Mouse (Mus musculus): ENCODE results near the gene Tmem168. TPM values are rescaled to one million over a fixed set of nuclear protein-coding genes. Genes with fewer than 3 reads are reported as not detected.

Gene Tmem168
- polyA plus RNA-seq (2014; fragmentation: Nextera tagmentation; extraction: Ambion mirVana) = 33.8 and 37.1 TPM in 2 replicates

DNA sequence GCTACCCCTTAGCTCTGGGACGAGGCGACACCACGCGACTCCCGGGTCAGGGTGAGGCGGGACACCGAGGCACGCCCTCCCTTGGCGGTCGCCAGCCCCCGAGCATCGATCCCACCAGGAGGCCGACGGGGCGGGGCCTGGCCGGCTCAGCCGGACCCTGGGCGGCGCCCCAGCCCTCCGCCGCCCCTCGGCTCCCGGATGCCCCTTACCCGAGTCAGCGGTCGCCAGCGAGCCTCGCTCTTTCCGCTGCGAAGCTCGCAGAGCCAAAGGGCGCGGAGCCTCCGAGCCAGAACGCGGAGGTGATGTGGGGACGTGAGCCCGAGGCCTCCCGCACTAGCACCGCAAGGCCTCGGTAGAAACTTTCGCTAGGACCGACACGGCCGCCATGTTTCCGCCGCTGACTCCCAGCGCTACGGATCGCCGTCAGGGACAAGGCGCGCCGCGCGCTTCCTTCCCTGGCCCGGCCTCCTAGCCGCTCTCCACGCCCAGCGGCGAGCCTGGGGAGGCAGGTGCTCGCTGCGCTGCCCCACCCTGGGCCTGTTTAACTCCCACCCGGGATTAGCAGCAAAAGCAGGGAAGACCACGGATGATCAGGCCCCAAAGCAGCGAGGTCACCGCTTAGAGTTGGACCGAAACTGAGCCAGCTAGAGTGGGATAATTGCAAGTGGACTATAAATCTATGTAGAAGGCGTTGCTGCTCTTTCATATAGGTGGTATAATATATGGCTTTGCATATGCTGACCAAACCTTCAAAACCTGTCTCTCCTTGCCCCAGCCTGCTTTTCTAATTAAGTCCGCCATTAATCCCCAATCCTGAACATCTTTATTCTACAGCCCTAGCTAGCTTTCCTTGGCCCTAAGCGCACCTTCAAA lies at the start of gene Tmem168:
Gene Tmem168, minus strand, starts transcription at position 480 of the 873 bp plus-strand sequence.
- no peaks in the 10 kb centered on the region for H3K36me3 ChIP-seq (ENCODE audit: control insufficient read depth, insufficient read depth, low read length)
- DNase-seq (ENCODE audit: low spot score) = peak; percentile 92
- peak within 1 kb of the TSS; percentile 90 for H3K9ac ChIP-seq (ENCODE audit: low read length)
- H3K4me2 ChIP-seq (ENCODE audit: low read depth) = peak within 1 kb of the TSS; percentile 61
- no peaks in the 10 kb centered on the region; the same call in 1 of the 2 replicates for H3K4me1 ChIP-seq (ENCODE audit: control insufficient read depth, insufficient read depth, low read length)
- ATAC-seq (ENCODE audit: insufficient read depth, low FRiP score, low TSS enrichment) = peak; percentile 99
- H3K4me3 ChIP-seq (ENCODE audit: low read depth, low read length) = peak within 1 kb of the TSS; percentile 76
- no peaks in the 10 kb centered on the region for H3K27me3 ChIP-seq (ENCODE audit: control insufficient read depth, insufficient read depth, low read length)
- WGBS = 2% methylated on average over 71 of the region's 71 CpGs
- H3K27ac ChIP-seq (ENCODE audit: low read depth, low read length) = peak within 1 kb of the TSS; percentile 88
- H3K9me3 ChIP-seq (ENCODE audit: control insufficient read depth, low read length) = no peaks in the 10 kb centered on the region

DNA sequence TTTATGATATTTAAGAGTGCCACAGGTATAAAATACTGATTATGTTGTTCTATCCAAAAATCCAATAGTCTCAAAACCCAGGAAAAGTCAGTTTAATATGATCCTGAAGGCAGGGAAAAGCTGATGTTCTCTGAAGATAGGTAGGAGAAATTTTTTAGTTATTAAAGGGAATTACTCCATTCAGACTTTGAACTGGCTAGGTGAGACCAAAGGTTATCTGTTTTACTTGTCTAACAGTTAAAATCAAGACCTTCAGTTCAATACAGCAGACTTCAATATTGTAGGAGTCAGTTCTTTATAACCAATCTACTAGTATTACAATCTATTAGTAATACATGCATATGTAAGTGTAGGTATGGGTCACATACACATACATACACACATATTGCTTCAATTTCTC lies 46.2 kb upstream of the Tmem168 start:
- H3K36me3 ChIP-seq (ENCODE audit: control insufficient read depth, insufficient read depth, low read length) = peaks cover 3% of the 10 kb centered on the region; the same call in 1 of the 2 replicates
- DNase-seq (ENCODE audit: low spot score) (no peak), ATAC-seq (ENCODE audit: insufficient read depth, low FRiP score, low TSS enrichment) (no peak)
- no peak overlapping the region for H3K4me2 ChIP-seq (ENCODE audit: low read depth)
- no peak overlapping the region for H3K27ac ChIP-seq (ENCODE audit: low read depth, low read length)
- no peaks in the 10 kb centered on the region for H3K4me1 ChIP-seq (ENCODE audit: control insufficient read depth, insufficient read depth, low read length)
- no peak overlapping the region for H3K9ac ChIP-seq (ENCODE audit: low read length)
- no peaks in the 10 kb centered on the region for H3K27me3 ChIP-seq (ENCODE audit: control insufficient read depth, insufficient read depth, low read length)
- no peak overlapping the region for H3K4me3 ChIP-seq (ENCODE audit: low read depth, low read length)
- H3K9me3 ChIP-seq (ENCODE audit: control insufficient read depth, low read length) = no peaks in the 10 kb centered on the region

DNA sequence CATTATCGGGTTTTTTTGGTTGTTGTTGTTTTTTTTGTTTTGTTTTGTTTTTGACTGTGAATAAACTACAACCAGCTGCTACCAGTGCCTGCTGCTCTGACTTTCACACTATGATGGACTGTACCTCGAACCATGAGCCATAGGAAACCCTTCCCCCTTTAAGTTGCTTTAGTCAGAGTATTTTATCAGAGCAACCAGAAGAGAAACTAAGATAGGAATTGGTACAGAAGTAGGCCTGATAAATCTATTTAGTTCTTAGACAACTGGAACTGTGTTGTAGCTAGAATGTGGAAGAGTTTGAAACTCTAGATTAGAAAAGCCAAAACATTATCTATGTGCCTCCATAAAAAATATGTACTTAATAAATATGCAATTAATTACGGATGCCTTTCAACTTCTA lies 44.4 kb upstream of the Tmem168 start:
- no peaks in the 10 kb centered on the region for H3K9me3 ChIP-seq (ENCODE audit: control insufficient read depth, low read length)
- 95% methylated on average over 3 of the region's 3 CpGs for WGBS
- H3K9ac ChIP-seq (ENCODE audit: low read length) = no peak overlapping the region
- peaks cover 5% of the 10 kb centered on the region; the same call in 1 of the 2 replicates for H3K36me3 ChIP-seq (ENCODE audit: control insufficient read depth, insufficient read depth, low read length)
- no peak overlapping the region for H3K4me3 ChIP-seq (ENCODE audit: low read depth, low read length)
- H3K27ac ChIP-seq (ENCODE audit: low read depth, low read length) = no peak overlapping the region
- ATAC-seq (ENCODE audit: insufficient read depth, low FRiP score, low TSS enrichment) (no peak), DNase-seq (ENCODE audit: low spot score) (no peak)
- no peak overlapping the region for H3K4me2 ChIP-seq (ENCODE audit: low read depth)
- no peaks in the 10 kb centered on the region for H3K27me3 ChIP-seq (ENCODE audit: control insufficient read depth, insufficient read depth, low read length)
- H3K4me1 ChIP-seq (ENCODE audit: control insufficient read depth, insufficient read depth, low read length) = no peaks in the 10 kb centered on the region

DNA sequence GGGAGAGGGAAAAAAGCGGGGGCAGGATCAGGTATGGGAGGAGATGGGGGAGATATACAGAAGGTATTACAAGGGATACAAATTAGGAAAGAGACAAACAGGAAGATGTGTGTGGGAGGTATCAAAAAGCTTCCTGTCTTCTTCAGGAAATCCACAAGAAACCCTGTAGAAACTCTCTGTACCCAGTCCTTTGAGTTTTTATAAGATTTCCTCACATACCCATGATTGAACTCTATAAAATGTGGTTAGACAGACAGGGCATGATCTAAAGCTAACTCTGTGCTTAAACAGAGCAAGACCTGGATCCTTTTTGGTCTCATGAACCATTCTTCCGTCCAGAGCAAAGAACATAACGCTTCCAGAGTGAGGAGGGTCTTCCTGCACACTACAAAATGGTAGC lies 43.0 kb upstream of the Tmem168 start:
- Histone ChIP-seq H3K9me3 (ENCODE audit: control insufficient read depth, low read length) (no peaks in the 10 kb centered on the region), H3K36me3 (ENCODE audit: control insufficient read depth, insufficient read depth, low read length) (peaks cover 5% of the 10 kb centered on the region; the same call in 1 of the 2 replicates), H3K4me1 (ENCODE audit: control insufficient read depth, insufficient read depth, low read length) (no peaks in the 10 kb centered on the region), H3K9ac (ENCODE audit: low read length) (no peak overlapping the region), H3K27me3 (ENCODE audit: control insufficient read depth, insufficient read depth, low read length) (no peaks in the 10 kb centered on the region), H3K4me3 (ENCODE audit: low read depth, low read length) (no peak overlapping the region), H3K27ac (ENCODE audit: low read depth, low read length) (no peak overlapping the region), H3K4me2 (ENCODE audit: low read depth) (no peak overlapping the region)
- no peak for ATAC-seq (ENCODE audit: insufficient read depth, low FRiP score, low TSS enrichment)
- 94% methylated on average over 3 of the region's 3 CpGs for WGBS
- DNase-seq (ENCODE audit: low spot score) = no peak

DNA sequence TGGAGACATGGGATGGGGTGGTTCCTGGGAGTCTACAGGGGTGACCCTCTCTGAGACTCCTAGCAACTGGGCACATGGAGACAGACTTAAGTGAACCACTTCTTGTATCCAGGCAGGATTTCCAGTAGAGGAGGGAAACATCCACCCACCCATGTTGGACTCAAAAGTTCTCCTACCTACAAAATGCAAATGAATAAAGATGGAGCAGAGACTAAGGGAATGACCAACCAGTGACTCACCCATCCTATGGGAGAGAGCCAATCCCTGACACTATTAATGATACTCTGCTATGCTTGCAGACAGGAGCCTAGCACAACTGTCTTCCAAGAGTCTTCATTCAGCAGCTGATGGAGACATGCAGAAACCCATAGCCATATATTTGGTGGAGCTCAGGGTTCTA lies 40.4 kb upstream of the Tmem168 start:
- Histone ChIP-seq H3K36me3 (ENCODE audit: control insufficient read depth, insufficient read depth, low read length) (peaks cover 5% of the 10 kb centered on the region; the same call in 1 of the 2 replicates), H3K9me3 (ENCODE audit: control insufficient read depth, low read length) (no peaks in the 10 kb centered on the region), H3K27me3 (ENCODE audit: control insufficient read depth, insufficient read depth, low read length) (no peaks in the 10 kb centered on the region), H3K9ac (ENCODE audit: low read length) (no peak overlapping the region), H3K27ac (ENCODE audit: low read depth, low read length) (no peak overlapping the region), H3K4me2 (ENCODE audit: low read depth) (no peak overlapping the region), H3K4me3 (ENCODE audit: low read depth, low read length) (no peak overlapping the region), H3K4me1 (ENCODE audit: control insufficient read depth, insufficient read depth, low read length) (no peaks in the 10 kb centered on the region)
- no peak for ATAC-seq (ENCODE audit: insufficient read depth, low FRiP score, low TSS enrichment)
- DNase-seq (ENCODE audit: low spot score) = no peak

DNA sequence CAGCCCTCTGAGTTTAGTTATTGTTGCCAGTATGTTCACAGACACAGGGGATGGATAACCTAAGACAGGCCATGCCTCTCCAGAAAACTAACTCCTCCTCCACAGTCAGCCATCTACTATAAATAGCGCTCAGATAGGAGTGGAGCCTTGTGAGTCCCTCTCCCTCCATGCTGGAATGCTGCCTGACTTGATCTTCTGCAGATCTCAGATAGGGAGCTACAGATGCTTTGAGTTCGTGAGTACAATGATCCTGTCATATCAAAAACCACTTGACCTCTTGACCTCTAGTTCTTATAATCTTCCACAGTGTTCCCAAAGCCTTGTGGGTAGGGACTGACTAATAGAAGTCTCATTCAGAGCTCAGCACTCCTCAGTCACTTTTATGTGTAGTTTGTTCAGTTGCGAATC lies 28.7 kb upstream of the Tmem168 start:
- ATAC-seq (ENCODE audit: insufficient read depth, low FRiP score, low TSS enrichment) (no peak), DNase-seq (ENCODE audit: low spot score) (no peak)
- Histone ChIP-seq H3K27ac (ENCODE audit: low read depth, low read length) (no peak overlapping the region), H3K4me3 (ENCODE audit: low read depth, low read length) (no peak overlapping the region), H3K9ac (ENCODE audit: low read length) (no peak overlapping the region), H3K4me2 (ENCODE audit: low read depth) (no peak overlapping the region), H3K27me3 (ENCODE audit: control insufficient read depth, insufficient read depth, low read length) (no peaks in the 10 kb centered on the region), H3K4me1 (ENCODE audit: control insufficient read depth, insufficient read depth, low read length) (no peaks in the 10 kb centered on the region), H3K9me3 (ENCODE audit: control insufficient read depth, low read length) (no peaks in the 10 kb centered on the region), H3K36me3 (ENCODE audit: control insufficient read depth, insufficient read depth, low read length) (no peaks in the 10 kb centered on the region)
- WGBS = 87% methylated on average over 3 of the region's 3 CpGs

DNA sequence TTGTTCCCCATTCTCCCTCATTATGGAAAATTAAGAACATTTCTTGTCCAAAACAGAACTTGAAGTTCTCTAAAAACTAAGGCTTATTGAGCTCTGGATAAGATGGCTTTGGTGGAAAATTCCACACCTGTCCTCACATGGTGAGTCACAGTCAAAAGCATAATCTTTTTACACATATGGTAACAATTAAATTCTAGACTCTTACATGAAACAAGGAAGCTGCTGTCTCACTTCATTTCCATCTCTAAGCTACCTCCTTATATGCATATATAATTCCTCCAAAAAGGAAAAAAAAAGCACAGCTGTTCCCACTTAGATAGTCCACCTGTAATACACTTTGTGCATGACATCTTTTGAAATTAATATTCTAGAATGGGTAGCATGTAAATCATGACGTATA lies 24.7 kb upstream of the Tmem168 start:
- WGBS = 88% methylated on average over 1 of the region's 1 CpGs
- H3K9me3 ChIP-seq (ENCODE audit: control insufficient read depth, low read length) = no peaks in the 10 kb centered on the region
- H3K4me1 ChIP-seq (ENCODE audit: control insufficient read depth, insufficient read depth, low read length) = no peaks in the 10 kb centered on the region
- no peak overlapping the region for H3K9ac ChIP-seq (ENCODE audit: low read length)
- H3K36me3 ChIP-seq (ENCODE audit: control insufficient read depth, insufficient read depth, low read length) = no peaks in the 10 kb centered on the region
- no peak overlapping the region for H3K4me3 ChIP-seq (ENCODE audit: low read depth, low read length)
- no peak overlapping the region for H3K4me2 ChIP-seq (ENCODE audit: low read depth)
- ATAC-seq (ENCODE audit: insufficient read depth, low FRiP score, low TSS enrichment) (no peak), DNase-seq (ENCODE audit: low spot score) (no peak)
- H3K27ac ChIP-seq (ENCODE audit: low read depth, low read length) = no peak overlapping the region
- H3K27me3 ChIP-seq (ENCODE audit: control insufficient read depth, insufficient read depth, low read length) = no peaks in the 10 kb centered on the region

DNA sequence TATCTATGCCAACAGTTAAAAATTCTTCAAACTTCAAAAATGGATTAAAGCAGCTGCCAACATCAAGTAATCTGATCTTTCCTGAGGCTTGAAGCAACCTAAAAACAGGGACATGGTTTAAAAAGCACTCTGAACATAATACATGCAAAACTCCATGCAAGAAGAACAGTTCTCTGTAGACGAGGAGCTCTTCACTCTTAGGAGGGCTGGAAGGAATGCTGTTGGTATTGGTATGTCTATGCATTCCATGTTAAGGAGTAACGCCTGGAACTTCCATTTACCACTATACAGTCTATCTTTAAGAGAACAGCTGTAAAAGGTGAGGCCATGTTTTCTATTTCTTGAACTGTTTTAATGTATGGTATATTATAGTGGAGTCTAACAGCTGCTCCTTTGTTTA lies 22.7 kb upstream of the Tmem168 start:
- ATAC-seq (ENCODE audit: insufficient read depth, low FRiP score, low TSS enrichment) = no peak
- Histone ChIP-seq H3K4me3 (ENCODE audit: low read depth, low read length) (no peak overlapping the region), H3K9me3 (ENCODE audit: control insufficient read depth, low read length) (no peaks in the 10 kb centered on the region), H3K4me2 (ENCODE audit: low read depth) (no peak overlapping the region), H3K27ac (ENCODE audit: low read depth, low read length) (no peak overlapping the region), H3K4me1 (ENCODE audit: control insufficient read depth, insufficient read depth, low read length) (no peaks in the 10 kb centered on the region), H3K9ac (ENCODE audit: low read length) (no peak overlapping the region), H3K36me3 (ENCODE audit: control insufficient read depth, insufficient read depth, low read length) (no peaks in the 10 kb centered on the region), H3K27me3 (ENCODE audit: control insufficient read depth, insufficient read depth, low read length) (no peaks in the 10 kb centered on the region)
- 80% methylated on average over 2 of the region's 2 CpGs for WGBS
- no peak for DNase-seq (ENCODE audit: low spot score)

DNA sequence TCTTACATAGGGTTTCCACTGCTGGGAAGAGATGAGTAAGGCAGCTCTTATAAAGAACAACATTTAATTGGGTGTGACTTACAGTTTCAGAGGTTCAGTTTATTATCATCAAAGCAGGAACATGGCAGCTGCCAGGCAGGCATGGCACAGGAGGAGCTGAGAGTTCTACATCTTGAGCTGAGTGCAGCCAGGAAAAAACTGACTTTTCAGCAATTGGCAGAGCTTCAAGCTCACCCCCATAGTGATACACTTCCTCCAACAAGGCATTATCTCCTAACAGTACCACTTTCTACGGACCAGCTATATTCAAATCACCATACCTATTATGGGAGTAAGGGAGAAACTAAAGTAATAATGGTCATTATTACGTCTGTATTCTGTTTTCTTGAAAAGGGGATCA lies 11.7 kb upstream of the Tmem168 start:
- Histone ChIP-seq H3K9me3 (ENCODE audit: control insufficient read depth, low read length) (no peaks in the 10 kb centered on the region), H3K27ac (ENCODE audit: low read depth, low read length) (no peak overlapping the region), H3K4me2 (ENCODE audit: low read depth) (no peak overlapping the region), H3K36me3 (ENCODE audit: control insufficient read depth, insufficient read depth, low read length) (no peaks in the 10 kb centered on the region), H3K4me1 (ENCODE audit: control insufficient read depth, insufficient read depth, low read length) (no peaks in the 10 kb centered on the region), H3K4me3 (ENCODE audit: low read depth, low read length) (no peak overlapping the region), H3K27me3 (ENCODE audit: control insufficient read depth, insufficient read depth, low read length) (no peaks in the 10 kb centered on the region), H3K9ac (ENCODE audit: low read length) (no peak overlapping the region)
- ATAC-seq (ENCODE audit: insufficient read depth, low FRiP score, low TSS enrichment) (no peak), DNase-seq (ENCODE audit: low spot score) (no peak)
- WGBS = 84% methylated on average over 2 of the region's 2 CpGs

Data from neural tube, embryonic 11.5 days (tissue).